Mouse (Mus musculus): ENCODE measurements around the gene Gm12216. TPM values are rescaled to one million over a fixed set of nuclear protein-coding genes. Genes with fewer than 3 reads are reported as not detected.

Gm12216 gene
- under 1 TPM; 0.42 to 0.90 TPM for total RNA-seq (2023)

GRCm38 (mm10) chr11:53858761-53859580 is at the start of gene Gm12216:
Gene Gm12216 (minus strand): TSS chr11:53859256.

GRCm38 (mm10) chr11:53891505-53892451 is 32.7 kb upstream of the Gm12216 start, which contains the start of gene Slc22a5:
Gene Slc22a5 (minus strand): TSS chr11:53891660.

DNA sequence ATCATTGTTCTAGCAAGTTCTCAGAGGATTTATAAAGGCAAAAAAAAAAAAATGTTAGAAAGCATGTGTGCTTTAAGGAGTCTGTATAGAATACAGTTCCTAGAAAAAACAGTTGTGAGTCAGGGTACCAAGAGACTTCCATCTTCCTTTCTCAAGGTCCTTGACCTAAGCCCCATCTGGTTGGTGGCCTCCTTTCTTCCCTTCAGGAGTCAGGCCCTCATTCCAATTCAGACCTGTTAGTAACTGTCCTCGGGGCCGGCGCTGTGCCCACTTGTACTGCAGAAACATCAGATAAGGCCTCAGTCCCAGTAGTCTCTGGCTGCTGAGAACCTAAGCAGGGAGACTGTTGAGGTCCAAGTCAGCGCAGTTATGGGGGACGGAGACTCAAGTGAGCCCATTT is 86.0 kb downstream of the Gm12216 start, which contains the start of gene Gm17334:
Gene Gm17334, minus strand, starts transcription at position 101 of the 400 bp plus-strand sequence.

GRCm38 (mm10) chr11:53769760-53770124 is 89.3 kb downstream of the Gm12216 start, which contains the start of gene Irf1:
Gene Irf1 (plus strand): TSS chr11:53770014.

Other genes with a start within 250 kb of the Gm12216 start
- gene Il4, start 240.6 kb downstream of the Gm12216 start, total RNA-seq (2023) = not detected
- gene Il13, start 224.6 kb downstream of the Gm12216 start, total RNA-seq (2023) = not detected
- 10 to 100 TPM; 13.2 to 13.8 TPM for gene Rad50, start 151.9 kb downstream of the Gm12216 start, total RNA-seq (2023)
- gene Il5, start 138.5 kb downstream of the Gm12216 start, total RNA-seq (2023) = not detected
- 100 to 1,000 TPM; 131 to 161 TPM for gene Irf1, start 89.2 kb downstream of the Gm12216 start, total RNA-seq (2023)
- not detected for gene Gm17334, start 86.1 kb downstream of the Gm12216 start, total RNA-seq (2023)
- 1 to 10 TPM; 5.0 to 5.9 TPM for gene Slc22a5, start 32.4 kb upstream of the Gm12216 start, total RNA-seq (2023)
- 1 to 10 TPM in 1 of 2 experiments, under 1 TPM in 1; 0.95 to 2.2 TPM for gene Slc22a21, start 121.1 kb upstream of the Gm12216 start, total RNA-seq (2023)
- gene Slc22a4, start 168.8 kb upstream of the Gm12216 start, total RNA-seq (2023) = 10 to 100 TPM; 18.4 to 21.2 TPM
- gene Pdlim4, start 209.8 kb upstream of the Gm12216 start, total RNA-seq (2023) = 1 to 10 TPM in 1 of 2 experiments, under 1 TPM in 1; 0.69 to 1.4 TPM
- under 1 TPM in 1 of 2 experiments, not detected in 1; 0.84 TPM for gene P4ha2, start 240.8 kb upstream of the Gm12216 start, total RNA-seq (2023)

Data from neutrophil, adult 59 days (primary cell).